Mouse (Mus musculus) midbrain, embryonic 15.5 days (tissue): ENCODE data around the gene Gm20388. TPM values are rescaled to one million over a fixed set of nuclear protein-coding genes. Genes with fewer than 3 reads are reported as not detected.

ENCODE experiments used
- ATAC-seq: fragments of 200-750 bp; cut with Nextera tagmentation; replicated peaks from 2 replicates; pipeline ENCODE4 v1.8.0; 2017; ENCODE audit warnings: moderate TSS enrichment
- H3K27ac ChIP-seq: fragments of 300-500 bp; sonication (generic); 2 replicates; pipeline ENCODE4 v1.5.1; 2015; ENCODE audit warnings: mild to moderate bottlenecking, inconsistent platforms
- H3K27me3 ChIP-seq: fragments of 300-500 bp; sonication (generic); replicated peaks from 2 replicates; pipeline ENCODE4 v1.6.1; 2015; ENCODE audit warnings: inconsistent platforms
- H3K36me3 ChIP-seq: fragments of 300-500 bp; sonication (generic); replicated peaks from 2 replicates; pipeline ENCODE4 v1.6.1; 2015; ENCODE audit warnings: inconsistent platforms
- H3K4me1 ChIP-seq: fragments of 300-500 bp; sonication (generic); 2 replicates; pipeline ENCODE4 v1.6.1; 2015; ENCODE audit warnings: inconsistent platforms
- H3K4me2 ChIP-seq: fragments of 300-500 bp; sonication (generic); 2 replicates; pipeline ENCODE4 v1.6.1; 2015; ENCODE audit warnings: inconsistent platforms, mild to moderate bottlenecking, moderate library complexity
- H3K4me3 ChIP-seq: fragments of 300-500 bp; sonication (generic); 2 replicates; pipeline ENCODE4 v1.5.1; 2015; ENCODE audit warnings: mild to moderate bottlenecking, inconsistent platforms
- H3K9ac ChIP-seq: fragments of 300-500 bp; sonication (generic); 2 replicates; pipeline ENCODE4 v1.6.1; 2015; ENCODE audit warnings: mild to moderate bottlenecking, inconsistent platforms
- H3K9me3 ChIP-seq: fragments of 300-500 bp; sonication (generic); 2 replicates; pipeline ENCODE4 v1.6.1; 2016; ENCODE audit warnings: inconsistent platforms
- WGBS: fragments of 180-500 bp; shearing (Covaris S2); methylation state at CpG from one replicate; pipeline ENCODE4 v1.1.7; 2015; ENCODE audit warnings: mixed read lengths; 5-methylcytosine and 5-hydroxymethylcytosine counted together
- polyA plus RNA-seq: library from polyadenylated mRNA; unstranded; fragments of >200 nt; fragmentation: Nextera tagmentation; extraction: Ambion mirVana; gene quantifications from 2 replicates; pipeline ENCODE4 v1.2.1, GENCODE M21; 2015

The Gm20388 gene
- polyA plus RNA-seq, 1 experiment from 2014 or later = 5.6 TPM

DNA sequence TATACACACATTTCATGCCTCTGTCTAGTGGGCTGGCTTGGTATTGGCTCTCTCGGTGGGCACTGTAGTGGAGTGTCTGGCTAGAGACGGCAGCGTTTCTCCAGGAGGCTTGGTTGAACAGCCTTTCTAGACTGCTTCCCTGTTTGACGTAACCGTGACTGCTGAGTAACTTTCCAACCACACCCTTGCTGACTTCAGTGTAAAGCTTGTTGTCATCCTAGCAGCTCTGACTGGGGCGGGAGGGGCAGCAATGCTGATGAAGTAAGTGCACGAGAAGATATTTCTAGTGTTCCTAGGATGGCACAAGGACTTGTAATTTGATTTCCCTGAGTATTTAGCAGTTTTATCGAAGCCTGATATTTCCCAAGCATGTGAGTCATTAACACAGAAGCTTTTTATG, 4135.2 kb downstream of the Gm20388 start:
- WGBS = 91% methylated on average over 8 of the region's 8 CpGs

GRCm38 (mm10) chr8:124052110-124052509, 4141.5 kb downstream of the Gm20388 start:
- Histone ChIP-seq H3K4me1 (peaks cover 4% of the 10 kb centered on the region; the same call in 1 of the 2 replicates), H3K36me3 (peaks cover 8% of the 10 kb centered on the region; the same call in 1 of the 2 replicates), H3K9ac (no peak overlapping the region), H3K27ac (no peak overlapping the region), H3K27me3 (no peaks in the 10 kb centered on the region), H3K4me2 (no peak overlapping the region), H3K4me3 (no peak overlapping the region), H3K9me3 (no peaks in the 10 kb centered on the region)
- ATAC-seq = peak; percentile 70
- 17% methylated on average over 3 of the region's 3 CpGs for WGBS

More for the DNA sequence above, 4135.2 kb downstream of the Gm20388 start:
- ATAC-seq = no peak
- Histone ChIP-seq H3K9ac (no peak overlapping the region), H3K27ac (no peak overlapping the region), H3K4me2 (no peak overlapping the region), H3K4me1 (no peaks in the 10 kb centered on the region), H3K27me3 (no peaks in the 10 kb centered on the region), H3K4me3 (no peak overlapping the region), H3K9me3 (no peaks in the 10 kb centered on the region), H3K36me3 (peaks cover 23% of the 10 kb centered on the region; the same call in 1 of the 2 replicates)

DNA sequence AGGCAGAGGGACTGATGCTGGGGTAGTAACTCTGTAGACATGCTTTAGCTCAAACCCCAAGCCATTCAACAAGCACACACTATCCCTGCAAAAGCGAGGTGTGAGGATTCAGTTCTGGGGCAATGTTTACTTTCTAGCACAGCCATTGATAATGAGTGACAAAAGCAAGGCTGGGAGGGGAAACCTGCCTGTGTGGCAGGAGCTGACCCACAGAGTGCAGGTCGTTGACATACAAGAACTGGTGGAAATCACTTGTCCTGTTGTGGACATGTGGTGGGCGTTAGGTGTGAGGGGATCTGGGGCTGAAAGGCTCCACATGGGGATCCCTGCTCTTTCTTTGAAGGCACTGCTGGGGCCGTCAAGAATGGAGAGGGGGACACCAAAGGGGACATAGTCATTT, 4141.9 kb downstream of the Gm20388 start:
- Histone ChIP-seq H3K4me1 (peaks cover 4% of the 10 kb centered on the region; the same call in 1 of the 2 replicates), H3K27me3 (no peaks in the 10 kb centered on the region), H3K9ac (no peak overlapping the region), H3K27ac (no peak overlapping the region), H3K4me2 (no peak overlapping the region), H3K36me3 (peaks cover 4% of the 10 kb centered on the region; the same call in 1 of the 2 replicates), H3K4me3 (no peak overlapping the region), H3K9me3 (no peaks in the 10 kb centered on the region)
- no peak for ATAC-seq
- 66% methylated on average over 4 of the region's 4 CpGs for WGBS

GRCm38 (mm10) chr8:124056832-124057655, 4146.4 kb downstream of the Gm20388 start:
- no peak overlapping the region for H3K4me2 ChIP-seq
- no peaks in the 10 kb centered on the region for H3K27me3 ChIP-seq
- H3K4me1 ChIP-seq = peaks cover 4% of the 10 kb centered on the region; the same call in 1 of the 2 replicates
- no peak overlapping the region for H3K9ac ChIP-seq
- no peaks in the 10 kb centered on the region for H3K36me3 ChIP-seq
- 80% methylated on average over 11 of the region's 11 CpGs for WGBS
- no peak overlapping the region for H3K4me3 ChIP-seq
- H3K9me3 ChIP-seq = no peaks in the 10 kb centered on the region
- ATAC-seq = no peak
- H3K27ac ChIP-seq = no peak overlapping the region

GRCm38 (mm10) chr8:124066325-124067058, 4155.9 kb downstream of the Gm20388 start:
- H3K27ac ChIP-seq = no peak overlapping the region
- H3K36me3 ChIP-seq = no peaks in the 10 kb centered on the region
- H3K4me3 ChIP-seq = no peak overlapping the region
- ATAC-seq = no peak
- WGBS = 74% methylated on average over 4 of the region's 4 CpGs
- H3K9ac ChIP-seq = no peak overlapping the region
- peaks cover 21% of the 10 kb centered on the region for H3K4me1 ChIP-seq
- H3K4me2 ChIP-seq = no peak overlapping the region
- H3K9me3 ChIP-seq = no peaks in the 10 kb centered on the region
- H3K27me3 ChIP-seq = no peaks in the 10 kb centered on the region

DNA sequence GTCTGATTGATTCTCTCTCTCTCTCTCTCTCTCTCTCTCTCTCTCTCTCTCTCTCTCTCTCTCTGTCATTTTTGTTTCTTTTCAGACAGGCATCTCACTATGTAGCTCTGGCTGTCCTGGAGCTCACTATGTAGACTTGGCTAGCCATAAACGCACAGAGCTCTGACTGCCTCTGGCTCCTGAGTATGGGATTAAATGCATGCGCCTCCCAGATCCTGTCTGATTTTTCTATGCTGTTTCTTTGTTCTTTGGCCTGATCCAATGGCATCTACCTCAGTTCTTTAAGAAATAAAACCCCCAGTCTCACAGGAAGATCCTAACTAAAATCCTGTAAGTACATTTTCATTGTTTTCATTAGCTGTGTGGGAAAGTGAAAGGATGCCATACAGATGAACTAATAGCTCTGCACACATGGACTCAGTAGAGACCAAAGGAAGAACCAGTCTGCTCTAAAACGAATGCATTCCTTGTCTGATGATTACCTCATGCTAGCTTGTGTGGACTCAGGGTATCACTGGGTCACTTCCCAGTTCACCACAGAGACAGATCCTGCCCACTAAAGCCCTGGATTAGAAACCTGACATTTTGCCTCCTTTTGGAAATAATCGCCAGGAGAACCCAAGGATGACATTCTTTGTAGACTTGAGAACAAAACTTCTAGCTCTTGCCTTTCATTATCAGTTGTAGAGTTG, 4156.6 kb downstream of the Gm20388 start:
- Histone ChIP-seq H3K9me3 (no peaks in the 10 kb centered on the region), H3K27me3 (no peaks in the 10 kb centered on the region), H3K4me2 (no peak overlapping the region), H3K9ac (no peak overlapping the region), H3K4me1 (peaks cover 21% of the 10 kb centered on the region), H3K4me3 (no peak overlapping the region), H3K27ac (no peak overlapping the region), H3K36me3 (no peaks in the 10 kb centered on the region)
- 70% methylated on average over 4 of the region's 4 CpGs for WGBS
- no peak for ATAC-seq

DNA sequence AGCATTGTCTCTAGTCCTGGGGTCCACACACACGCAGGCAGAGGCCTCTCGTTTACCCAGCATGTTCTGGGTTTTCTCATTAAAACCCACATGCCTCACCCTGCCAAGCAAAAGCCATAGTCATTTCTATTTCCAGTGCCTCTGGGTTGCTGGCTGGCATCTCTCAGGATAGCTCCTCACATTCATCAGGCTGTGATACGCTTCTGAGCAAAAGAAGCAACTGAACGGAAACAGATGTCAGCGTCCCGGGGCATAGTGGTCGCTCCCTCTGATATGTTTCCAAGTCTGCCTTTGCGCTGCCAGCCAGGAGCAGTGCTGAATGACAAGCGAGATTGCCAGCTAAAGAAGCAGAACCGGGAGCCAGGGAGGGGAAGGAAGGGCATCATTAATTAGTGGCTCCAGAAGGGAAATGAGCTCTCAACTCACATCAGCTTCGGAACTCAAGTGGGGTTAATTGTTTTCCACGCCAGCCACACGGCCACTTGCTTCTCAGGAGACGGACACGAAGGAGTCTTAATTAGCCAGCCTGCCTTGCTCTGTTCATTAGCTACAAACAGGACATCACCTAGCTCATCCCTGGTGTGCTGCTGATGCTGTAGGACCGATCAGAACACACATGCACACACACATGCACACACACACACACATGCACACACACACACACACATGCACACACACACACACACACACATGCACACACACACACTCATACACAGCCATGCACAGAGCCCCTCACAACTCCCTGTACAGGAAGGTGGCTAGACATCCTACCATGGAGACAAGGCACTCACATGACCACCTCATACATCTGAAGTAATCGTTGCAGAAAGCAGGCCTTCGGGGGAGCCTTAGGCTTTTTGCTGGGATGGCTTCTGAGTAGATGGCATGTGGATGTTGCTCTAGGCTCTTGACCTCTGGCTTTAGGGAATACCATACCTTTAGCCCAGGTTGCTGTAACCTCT, 4160.0 kb downstream of the Gm20388 start:
- H3K27me3 ChIP-seq = no peaks in the 10 kb centered on the region
- peaks cover 21% of the 10 kb centered on the region for H3K4me1 ChIP-seq
- 22% methylated on average over 18 of the region's 18 CpGs for WGBS
- H3K9ac ChIP-seq = no peak overlapping the region; the same call in 1 of the 2 replicates
- no peaks in the 10 kb centered on the region for H3K9me3 ChIP-seq
- H3K4me2 ChIP-seq = no peak overlapping the region
- H3K4me3 ChIP-seq = no peak overlapping the region
- peak overlapping the region; percentile 70 for H3K27ac ChIP-seq
- no peaks in the 10 kb centered on the region for H3K36me3 ChIP-seq
- ATAC-seq = peak; percentile 70

- H3K36me3 ChIP-seq = no peaks in the 10 kb centered on the region
- H3K4me1 ChIP-seq = peaks cover 17% of the 10 kb centered on the region
- H3K27ac ChIP-seq = peak overlapping the region; percentile 47; the same call in 1 of the 2 replicates
- no peak for ATAC-seq
- no peaks in the 10 kb centered on the region for H3K27me3 ChIP-seq
- 59% methylated on average over 8 of the region's 8 CpGs for WGBS
- H3K9me3 ChIP-seq = no peaks in the 10 kb centered on the region
- H3K4me2 ChIP-seq = no peak overlapping the region
- H3K9ac ChIP-seq = no peak overlapping the region
- no peak overlapping the region for H3K4me3 ChIP-seq
Measured at GRCm38 (mm10) chr8:124075977-124076376, 4165.3 kb downstream of the Gm20388 start.

- Histone ChIP-seq H3K4me2 (no peak overlapping the region), H3K27ac (peak overlapping the region; percentile 47; the same call in 1 of the 2 replicates), H3K4me1 (peaks cover 14% of the 10 kb centered on the region), H3K4me3 (no peak overlapping the region), H3K27me3 (no peaks in the 10 kb centered on the region), H3K9ac (no peak overlapping the region), H3K36me3 (no peaks in the 10 kb centered on the region), H3K9me3 (no peaks in the 10 kb centered on the region)
- WGBS = 52% methylated on average over 3 of the region's 3 CpGs
- no peak for ATAC-seq
Measured at GRCm38 (mm10) chr8:124076416-124076815, 4165.8 kb downstream of the Gm20388 start.

DNA sequence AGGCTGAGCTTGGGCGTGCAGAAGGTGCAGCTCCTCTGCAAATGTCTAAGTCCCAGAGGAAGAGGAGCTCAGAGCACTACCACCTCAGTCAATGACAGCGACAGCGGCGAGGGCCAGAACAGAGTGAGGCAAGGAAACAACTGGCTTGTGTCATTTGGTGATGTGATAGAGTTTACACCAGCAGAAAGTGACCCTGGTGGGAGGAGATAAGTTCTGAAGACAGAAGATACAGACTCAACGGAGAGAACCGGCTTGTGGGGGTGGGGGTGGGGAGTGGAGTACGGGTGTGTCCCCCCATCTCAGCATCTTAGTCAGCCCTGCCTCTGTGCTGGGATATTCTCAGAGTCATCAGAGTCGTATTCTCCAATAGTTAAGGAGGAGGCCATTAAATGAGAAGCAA, 4166.7 kb downstream of the Gm20388 start:
- Histone ChIP-seq H3K4me3 (no peak overlapping the region), H3K4me2 (no peak overlapping the region), H3K4me1 (peaks cover 14% of the 10 kb centered on the region), H3K27me3 (no peaks in the 10 kb centered on the region), H3K27ac (no peak overlapping the region), H3K9me3 (no peaks in the 10 kb centered on the region), H3K36me3 (no peaks in the 10 kb centered on the region), H3K9ac (no peak overlapping the region)
- no peak for ATAC-seq
- 88% methylated on average over 8 of the region's 8 CpGs for WGBS

GRCm38 (mm10) chr8:124077998-124078397, 4167.4 kb downstream of the Gm20388 start:
- no peaks in the 10 kb centered on the region for H3K36me3 ChIP-seq
- no peaks in the 10 kb centered on the region for H3K27me3 ChIP-seq
- no peak overlapping the region for H3K9ac ChIP-seq
- ATAC-seq = no peak
- H3K9me3 ChIP-seq = no peaks in the 10 kb centered on the region
- no peak overlapping the region for H3K4me3 ChIP-seq
- 84% methylated on average over 10 of the region's 10 CpGs for WGBS
- no peak overlapping the region for H3K4me2 ChIP-seq
- no peak overlapping the region for H3K27ac ChIP-seq
- H3K4me1 ChIP-seq = peaks cover 14% of the 10 kb centered on the region
